Mouse (Mus musculus) lung, postnatal 0 days (tissue): ENCODE measurements around the gene Tm4sf5.

ENCODE experiments used
- CTCF ChIP-seq: IDR thresholded peaks from 2 replicates; pipeline ENCODE4 v1.5.1; 2016; ENCODE audit warnings: antibody characterized with exemption, mild to moderate bottlenecking
- EP300 ChIP-seq: IDR thresholded peaks from 2 replicates; pipeline ENCODE4 v1.6.1; 2016; ENCODE audit warnings: antibody characterized with exemption, mild to moderate bottlenecking, control low read depth

DNA sequence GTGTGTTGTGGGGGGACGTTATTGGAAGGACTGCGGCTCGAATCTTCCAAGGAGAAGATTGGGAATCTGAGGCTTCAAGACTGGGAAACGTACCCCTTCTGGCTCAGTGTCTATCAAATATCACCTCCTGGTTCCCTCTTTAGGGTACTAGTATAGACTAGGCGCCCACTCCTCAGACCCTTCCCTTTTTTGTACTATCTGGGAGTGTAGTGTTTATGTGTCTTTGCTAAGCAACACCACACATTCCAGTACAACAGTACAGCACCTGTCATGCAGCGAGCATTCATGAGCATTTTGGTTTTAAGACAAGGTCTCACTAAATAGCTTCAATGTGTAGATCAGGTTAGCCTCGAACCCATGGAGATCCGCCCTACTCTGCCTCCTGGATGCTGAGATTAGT lies 46.5 kb downstream of the Tm4sf5 start:
- TF ChIP-seq CTCF, result no peak
- TF ChIP-seq EP300, result no peak
